ENCODE assay signal across 16 mouse cellular contexts in genomic region chr1:135128011-135128441, GRCm38 (mm10). TPM values are rescaled to one million over a fixed set of nuclear protein-coding genes. Genes with fewer than 3 reads are reported as not detected.
DNase-seq lines count a peak whose midpoint lies in the region; ATAC-seq and TF ChIP-seq lines count a peak whose summit lies in the region.
"Had no signal": no experiment of that assay in that cellular context is flagged by ENCODE, and none has a peak within 500 bp of the region (broad histone marks: within the 10 kb centered on the region; RNA-seq: fewer than 3 reads in every experiment).

No protein-coding gene starts in this region.

- H3K27me3 ChIP-seq in hindbrain, postnatal 0 days (ENCODE audit: insufficient read depth, low read length), result no peaks in the 10 kb centered on the region
- peaks cover 2% of the 10 kb centered on the region; the same call in 1 of the 2 replicates for H3K27me3 ChIP-seq in hindbrain, embryonic 16.5 days (replicated peaks; ENCODE audit: control insufficient read depth, insufficient read depth, low read length)
- peaks cover 8% of the 10 kb centered on the region; the same call in 1 of the 2 replicates for H3K27me3 ChIP-seq in embryonic facial prominence, embryonic 12.5 days
- peaks cover 26% of the 10 kb centered on the region for H3K27me3 ChIP-seq in limb, embryonic 12.5 days
- no peaks in the 10 kb centered on the region for H3K27me3 ChIP-seq in midbrain, embryonic 14.5 days (ENCODE audit: control insufficient read depth, insufficient read depth, low read length)
- H3K27me3 ChIP-seq: hindbrain, embryonic 15.5 days had no signal

- no peak for DNase-seq in hindbrain, postnatal 0 days (ENCODE audit: low spot score)
- DNase-seq in CD4-positive helper T cell, adult 2 months (ENCODE audit: low read depth, low spot score), result peak; percentile 80
- DNase-seq in midbrain, embryonic 14.5 days, result no peak
- DNase-seq in urinary bladder, postnatal 25 days (ENCODE audit: low spot score), result no peak
- DNase-seq: adrenal gland, postnatal 25 days; cerebellum, adult 2 months had no signal

- H3K4me3 ChIP-seq in hindbrain, postnatal 0 days (ENCODE audit: low read length), result no peak overlapping the region
- H3K4me3 ChIP-seq in hindbrain, embryonic 16.5 days (ENCODE audit: low read length), result no peak overlapping the region
- H3K4me3 ChIP-seq in embryonic facial prominence, embryonic 12.5 days, result no peak overlapping the region
- no peak overlapping the region for H3K4me3 ChIP-seq in limb, embryonic 12.5 days (replicated peaks)
- H3K4me3 ChIP-seq in midbrain, embryonic 14.5 days (replicated peaks; ENCODE audit: low read depth, low read length), result no peak overlapping the region
- H3K4me3 ChIP-seq: hindbrain, embryonic 15.5 days had no signal

- no peaks in the 10 kb centered on the region for H3K9me3 ChIP-seq in hindbrain, postnatal 0 days (ENCODE audit: low read length)
- no peaks in the 10 kb centered on the region for H3K9me3 ChIP-seq in hindbrain, embryonic 16.5 days (ENCODE audit: control insufficient read depth, low read length)
- no peaks in the 10 kb centered on the region for H3K9me3 ChIP-seq in embryonic facial prominence, embryonic 12.5 days
- no peaks in the 10 kb centered on the region for H3K9me3 ChIP-seq in limb, embryonic 12.5 days
- no peaks in the 10 kb centered on the region for H3K9me3 ChIP-seq in midbrain, embryonic 14.5 days (ENCODE audit: control insufficient read depth, low read length)
- H3K9me3 ChIP-seq: hindbrain, embryonic 15.5 days had no signal

- no peak for TF ChIP-seq CTCF in hindbrain, postnatal 0 days (IDR thresholded peaks at IDR 0.05; ENCODE audit: low read depth)

- no peak overlapping the region for H3K4me2 ChIP-seq in hindbrain, postnatal 0 days (ENCODE audit: low read depth, low read length)
- no peak overlapping the region for H3K4me2 ChIP-seq in hindbrain, embryonic 16.5 days (ENCODE audit: low read length)
- no peak overlapping the region for H3K4me2 ChIP-seq in embryonic facial prominence, embryonic 12.5 days (replicated peaks)
- H3K4me2 ChIP-seq in limb, embryonic 12.5 days, result no peak overlapping the region
- no peak overlapping the region for H3K4me2 ChIP-seq in midbrain, embryonic 14.5 days (ENCODE audit: low read length)
- H3K4me2 ChIP-seq: hindbrain, embryonic 15.5 days; midbrain, embryonic 11.5 days had no signal

- peaks cover 11% of the 10 kb centered on the region for H3K4me1 ChIP-seq in hindbrain, postnatal 0 days (ENCODE audit: insufficient read depth, low read length)
- H3K4me1 ChIP-seq in hindbrain, embryonic 16.5 days (ENCODE audit: control insufficient read depth, insufficient read depth, low read depth, low read length), result peaks cover 2% of the 10 kb centered on the region; the same call in 1 of the 2 replicates
- H3K4me1 ChIP-seq in embryonic facial prominence, embryonic 12.5 days, result peaks cover 58% of the 10 kb centered on the region
- H3K4me1 ChIP-seq in limb, embryonic 12.5 days (replicated peaks), result peaks cover 43% of the 10 kb centered on the region
- no peaks in the 10 kb centered on the region for H3K4me1 ChIP-seq in midbrain, embryonic 14.5 days (ENCODE audit: control insufficient read depth, insufficient read depth, low read length)

- H3K36me3 ChIP-seq in hindbrain, postnatal 0 days (ENCODE audit: insufficient read depth, low read length), result no peaks in the 10 kb centered on the region
- no peaks in the 10 kb centered on the region for H3K36me3 ChIP-seq in hindbrain, embryonic 16.5 days (ENCODE audit: control insufficient read depth, insufficient read depth, low read length)
- H3K36me3 ChIP-seq in embryonic facial prominence, embryonic 12.5 days, result no peaks in the 10 kb centered on the region
- H3K36me3 ChIP-seq in limb, embryonic 12.5 days, result no peaks in the 10 kb centered on the region
- H3K36me3 ChIP-seq in midbrain, embryonic 14.5 days (ENCODE audit: control insufficient read depth, insufficient read depth, low read length), result no peaks in the 10 kb centered on the region
- H3K36me3 ChIP-seq: hindbrain, embryonic 15.5 days had no signal

- H3K9ac ChIP-seq in hindbrain, postnatal 0 days (replicated peaks; ENCODE audit: low read length), result no peak overlapping the region
- H3K9ac ChIP-seq in hindbrain, embryonic 16.5 days (ENCODE audit: low read depth, low read length), result no peak overlapping the region
- no peak overlapping the region for H3K9ac ChIP-seq in embryonic facial prominence, embryonic 12.5 days
- H3K9ac ChIP-seq in limb, embryonic 12.5 days (replicated peaks), result no peak overlapping the region; the same call in 1 of the 2 replicates
- H3K9ac ChIP-seq in midbrain, embryonic 14.5 days (replicated peaks; ENCODE audit: low read length), result no peak overlapping the region
- H3K9ac ChIP-seq: hindbrain, embryonic 15.5 days had no signal

- WGBS in hindbrain, postnatal 0 days, result 51% methylated on average over 6 of the region's 6 CpGs
- 37% methylated on average over 6 of the region's 6 CpGs for WGBS in hindbrain, embryonic 16.5 days
- WGBS in embryonic facial prominence, embryonic 12.5 days, result 41% methylated on average over 6 of the region's 6 CpGs
- 45% methylated on average over 6 of the region's 6 CpGs for WGBS in limb, embryonic 12.5 days
- 50% methylated on average over 6 of the region's 6 CpGs for WGBS in midbrain, embryonic 14.5 days

- no peak overlapping the region for H3K27ac ChIP-seq in hindbrain, postnatal 0 days
- H3K27ac ChIP-seq in hindbrain, embryonic 16.5 days (ENCODE audit: low read depth, low read length), result no peak overlapping the region
- peak overlapping the region; percentile 86 for H3K27ac ChIP-seq in embryonic facial prominence, embryonic 12.5 days
- peak overlapping the region; percentile 41; the same call in 1 of the 2 replicates for H3K27ac ChIP-seq in limb, embryonic 12.5 days
- H3K27ac ChIP-seq in midbrain, embryonic 14.5 days (replicated peaks; ENCODE audit: low read depth, low read length), result no peak overlapping the region
- H3K27ac ChIP-seq: hindbrain, embryonic 15.5 days had no signal

- 0 out of 2 replicates have a peak, but pooled peaks have one; percentile 1 for ATAC-seq in hindbrain, postnatal 0 days
- no peak; the same call in 1 of the 2 replicates for ATAC-seq in hindbrain, embryonic 16.5 days
- ATAC-seq in embryonic facial prominence, embryonic 12.5 days (ENCODE audit: insufficient number of reproducible peaks, insufficient read depth, low FRiP score, low TSS enrichment), result 0 out of 2 replicates have a peak, but pooled peaks have one; percentile 50
- peak; percentile 45; the same call in 1 of the 2 replicates for ATAC-seq in limb, embryonic 12.5 days (ENCODE audit: insufficient number of reproducible peaks, insufficient read depth, low FRiP score, low TSS enrichment, low read depth)
- ATAC-seq in midbrain, embryonic 14.5 days (ENCODE audit: low FRiP score, low TSS enrichment), result no peak
- no peak for ATAC-seq in monocyte, adult 5-6 weeks (replicated peaks; ENCODE audit: insufficient number of reproducible peaks, low FRiP score, low TSS enrichment, poor library complexity, severe bottlenecking)

RNA-seq across cellular contexts. Expression of gene Ptpn7, which starts 4.5 kb away (rescaled TPM):
- total RNA-seq in hindbrain, postnatal 0 days (2014; rRNA removed), result 0.10 and 0.54 TPM in 2 replicates
- 0.10 and 0.11 TPM in 2 replicates for polyA plus RNA-seq in hindbrain, postnatal 0 days (2015; fragmentation: Nextera tagmentation; extraction: Ambion mirVana)
- 0.24 and 0.30 TPM in 2 replicates for polyA plus RNA-seq in hindbrain, embryonic 16.5 days (2015; fragmentation: Nextera tagmentation; extraction: Ambion mirVana)
- 1.4 and 1.7 TPM in 2 replicates for polyA plus RNA-seq in embryonic facial prominence, embryonic 12.5 days (2016; fragmentation: Nextera tagmentation; extraction: Ambion mirVana)
- polyA plus RNA-seq in limb, embryonic 12.5 days (2016; fragmentation: Nextera tagmentation; extraction: Ambion mirVana), result 1.1 and 1.5 TPM in 2 replicates
- 0.27 and 0.62 TPM in 2 replicates for polyA plus RNA-seq in midbrain, embryonic 14.5 days (2014; fragmentation: Nextera tagmentation; extraction: Ambion mirVana)
- total RNA-seq in monocyte, adult 5-6 weeks (2017), result 25.1 to 87.0 TPM (median 26.0 TPM) in 3 replicates

RNA-seq across cellular contexts. Expression of gene Arl8a, which starts 18.6 kb away (rescaled TPM):
- 251 and 277 TPM in 2 replicates for total RNA-seq in hindbrain, postnatal 0 days (2014; rRNA removed)
- 329 and 369 TPM in 2 replicates for polyA plus RNA-seq in hindbrain, postnatal 0 days (2015; fragmentation: Nextera tagmentation; extraction: Ambion mirVana)
- 329 and 392 TPM in 2 replicates for polyA plus RNA-seq in hindbrain, embryonic 16.5 days (2015; fragmentation: Nextera tagmentation; extraction: Ambion mirVana)
- polyA plus RNA-seq in embryonic facial prominence, embryonic 12.5 days (2016; fragmentation: Nextera tagmentation; extraction: Ambion mirVana), result 78.6 and 81.2 TPM in 2 replicates
- 51.8 and 57.7 TPM in 2 replicates for polyA plus RNA-seq in limb, embryonic 12.5 days (2016; fragmentation: Nextera tagmentation; extraction: Ambion mirVana)
- 322 and 380 TPM in 2 replicates for polyA plus RNA-seq in midbrain, embryonic 14.5 days (2014; fragmentation: Nextera tagmentation; extraction: Ambion mirVana)
- 52.6 to 85.7 TPM (median 55.1 TPM) in 3 replicates for total RNA-seq in monocyte, adult 5-6 weeks (2017)

RNA-seq across cellular contexts. Expression of gene Lgr6, which starts 22.9 kb away (rescaled TPM):
- total RNA-seq in hindbrain, postnatal 0 days (2014; rRNA removed), result 4.6 and 5.0 TPM in 2 replicates
- polyA plus RNA-seq in hindbrain, postnatal 0 days (2015; fragmentation: Nextera tagmentation; extraction: Ambion mirVana), result 2.7 and 3.1 TPM in 2 replicates
- 1.4 and 1.7 TPM in 2 replicates for polyA plus RNA-seq in hindbrain, embryonic 16.5 days (2015; fragmentation: Nextera tagmentation; extraction: Ambion mirVana)
- polyA plus RNA-seq in embryonic facial prominence, embryonic 12.5 days (2016; fragmentation: Nextera tagmentation; extraction: Ambion mirVana), result 3.5 and 3.9 TPM in 2 replicates
- polyA plus RNA-seq in limb, embryonic 12.5 days (2016; fragmentation: Nextera tagmentation; extraction: Ambion mirVana), result 1.5 and 1.6 TPM in 2 replicates
- 0.87 and 0.98 TPM in 2 replicates for polyA plus RNA-seq in midbrain, embryonic 14.5 days (2014; fragmentation: Nextera tagmentation; extraction: Ambion mirVana)
- 0.10 to 0.32 TPM in 2 of 3 replicates, not detected in the other for total RNA-seq in monocyte, adult 5-6 weeks (2017)

RNA-seq across cellular contexts. Expression of gene Gpr37l1, which starts 39.5 kb away (rescaled TPM):
- 42.6 and 66.3 TPM in 2 replicates for total RNA-seq in hindbrain, postnatal 0 days (2014; rRNA removed)
- 24.9 and 32.1 TPM in 2 replicates for polyA plus RNA-seq in hindbrain, postnatal 0 days (2015; fragmentation: Nextera tagmentation; extraction: Ambion mirVana)
- polyA plus RNA-seq in hindbrain, embryonic 16.5 days (2015; fragmentation: Nextera tagmentation; extraction: Ambion mirVana), result 2.7 and 6.1 TPM in 2 replicates
- polyA plus RNA-seq in embryonic facial prominence, embryonic 12.5 days (2016; fragmentation: Nextera tagmentation; extraction: Ambion mirVana), result not detected in 2 replicates
- polyA plus RNA-seq in limb, embryonic 12.5 days (2016; fragmentation: Nextera tagmentation; extraction: Ambion mirVana), result not detected in 2 replicates
- 0.30 and 0.34 TPM in 2 replicates for polyA plus RNA-seq in midbrain, embryonic 14.5 days (2014; fragmentation: Nextera tagmentation; extraction: Ambion mirVana)
- total RNA-seq in monocyte, adult 5-6 weeks (2017), result not detected in 3 replicates
- polyA plus RNA-seq: C2C12; embryonic facial prominence, embryonic 11.5 days; liver, embryonic 16.5 days; midbrain, embryonic 11.5 days; testis, adult 2 months had no signal

Comparison
In these comparisons a context has a peak if more than half of its experiments do, and no peak if none do; other contexts are left out.
1. ATAC-seq: peak in hindbrain, postnatal 0 days (single experiment), embryonic facial prominence, embryonic 12.5 days (single experiment) and limb, embryonic 12.5 days (single experiment); none in hindbrain, embryonic 16.5 days (single experiment), midbrain, embryonic 14.5 days (single experiment) and monocyte, adult 5-6 weeks (single experiment).
2. H3K27ac ChIP-seq: peak in embryonic facial prominence, embryonic 12.5 days (single experiment) and limb, embryonic 12.5 days (single experiment); none in hindbrain, postnatal 0 days (single experiment), hindbrain, embryonic 16.5 days (single experiment) and midbrain, embryonic 14.5 days (single experiment).